Mouse (Mus musculus) fibroblast of lung, adult 2 months (primary cell): ENCODE results near the gene Myo16.

Source experiments
- DNase-seq: peaks from one replicate; pipeline ENCODE4 v3.0.0-alpha.2; 2011; ENCODE audit warnings: low read depth

The Myo16 gene

GRCm38 (mm10) chr8:10153611-10154438, at the start of gene Myo16:
Gene Myo16, plus strand, starts transcription at chr8:10153911.
- DNase-seq, result no peak

GRCm38 (mm10) chr8:10108516-10109271, 45.0 kb upstream of the Myo16 start:
- DNase-seq, result no peak

GRCm38 (mm10) chr8:10122749-10123148, 31.0 kb upstream of the Myo16 start:
- no peak for DNase-seq

- no peak for DNase-seq
Observed at GRCm38 (mm10) chr8:10123412-10123811, 30.3 kb upstream of the Myo16 start.

GRCm38 (mm10) chr8:10125684-10126083, 28.0 kb upstream of the Myo16 start:
- DNase-seq, result no peak

- DNase-seq, result no peak
Observed at GRCm38 (mm10) chr8:10130513-10131414, 22.9 kb upstream of the Myo16 start.

GRCm38 (mm10) chr8:10139536-10139935, 14.2 kb upstream of the Myo16 start:
- no peak for DNase-seq

GRCm38 (mm10) chr8:10143961-10144360, 9.8 kb upstream of the Myo16 start:
- no peak for DNase-seq

- DNase-seq, result no peak
Observed at GRCm38 (mm10) chr8:10151692-10152247, 1.9 kb upstream of the Myo16 start.

- no peak for DNase-seq
Observed at GRCm38 (mm10) chr8:10154439-10154745, 681 bp downstream of the Myo16 start.

GRCm38 (mm10) chr8:10155075-10155474, 1.4 kb downstream of the Myo16 start:
- DNase-seq, result no peak

- DNase-seq, result no peak
Observed at GRCm38 (mm10) chr8:10161106-10161505, 7.4 kb downstream of the Myo16 start.

GRCm38 (mm10) chr8:10164959-10165358, 11.2 kb downstream of the Myo16 start:
- no peak for DNase-seq

- DNase-seq, result no peak
Observed at GRCm38 (mm10) chr8:10168326-10168725, 14.6 kb downstream of the Myo16 start.

- no peak for DNase-seq
Observed at GRCm38 (mm10) chr8:10169894-10170293, 16.2 kb downstream of the Myo16 start.

GRCm38 (mm10) chr8:10171321-10171720, 17.6 kb downstream of the Myo16 start:
- no peak for DNase-seq

- no peak for DNase-seq
Observed at GRCm38 (mm10) chr8:10172278-10172677, 18.6 kb downstream of the Myo16 start.

- DNase-seq, result no peak
Observed at GRCm38 (mm10) chr8:10173033-10173747, 19.5 kb downstream of the Myo16 start.

GRCm38 (mm10) chr8:10174201-10174840, 20.6 kb downstream of the Myo16 start:
- no peak for DNase-seq

GRCm38 (mm10) chr8:10174841-10175680, 21.4 kb downstream of the Myo16 start:
- no peak for DNase-seq
